Mouse (Mus musculus): ENCODE results near the gene Il7r.
"Not testable (repeated sequence)": the region's sequence is repeated elsewhere in the genome, so short reads cannot be mapped to it uniquely, and the experiment has no call there.

Gene Il7r

GRCm38 (mm10) chr15:9530076-9530475 is at the start of gene Il7r:
TSS of gene Il7r (minus strand) at chr15:9530176.
- DNase-seq (ENCODE audit: low spot score in 2 of 2) = no peak

GRCm38 (mm10) chr15:9577303-9577702 is 47.3 kb upstream of the Il7r start:
- no peak for DNase-seq (ENCODE audit: low spot score in 2 of 2)

GRCm38 (mm10) chr15:9574796-9575195 is 44.8 kb upstream of the Il7r start:
- no peak for DNase-seq (ENCODE audit: low spot score in 2 of 2)

DNA sequence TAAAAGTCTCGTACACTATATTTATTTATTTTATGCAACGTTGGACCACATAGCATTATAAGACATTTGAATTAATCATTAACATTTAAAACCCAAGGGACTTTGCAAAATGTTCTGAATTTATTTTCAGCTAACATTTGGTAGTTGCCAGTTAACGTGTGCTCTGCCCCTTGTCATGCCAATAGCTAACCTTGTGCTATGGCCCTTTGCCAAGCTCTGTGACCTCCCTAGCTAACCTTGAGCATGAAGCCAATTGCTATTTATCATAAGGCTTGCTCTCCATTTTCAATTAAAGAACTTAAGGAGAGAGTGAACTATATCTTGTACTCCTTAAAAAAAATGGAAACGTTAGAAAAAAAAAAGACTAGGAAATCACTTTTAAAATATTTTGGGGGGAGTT is 43.4 kb upstream of the Il7r start:
- no peak for DNase-seq (ENCODE audit: low spot score in 2 of 2)

DNA sequence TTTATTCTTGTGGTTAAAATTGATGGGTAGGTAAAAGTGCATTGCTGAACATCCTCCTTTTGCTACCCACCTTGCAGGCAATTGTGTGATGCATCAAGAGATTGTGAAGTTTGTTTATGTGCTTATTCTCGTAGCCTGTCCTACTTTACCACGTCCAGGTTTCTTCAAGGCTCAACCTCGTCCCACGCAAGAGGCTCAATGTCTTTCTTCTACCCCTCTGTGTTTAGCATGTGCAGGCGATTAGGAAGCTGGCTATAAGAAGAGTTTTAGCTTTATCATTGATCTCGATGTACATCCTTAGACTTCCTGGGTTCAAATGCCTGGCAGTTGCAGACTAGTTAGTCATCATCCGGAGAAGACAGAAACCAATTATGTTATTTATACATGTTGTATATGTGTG is 42.7 kb upstream of the Il7r start:
- no peak for DNase-seq (ENCODE audit: low spot score in 2 of 2)

- no peak for DNase-seq (ENCODE audit: low spot score in 2 of 2)
Measured at GRCm38 (mm10) chr15:9571896-9572295, 41.9 kb upstream of the Il7r start.

GRCm38 (mm10) chr15:9567316-9567715 is 37.3 kb upstream of the Il7r start:
- DNase-seq (ENCODE audit: low spot score in 2 of 2) = no peak

- DNase-seq (ENCODE audit: low spot score in 2 of 2) = no peak
Measured at GRCm38 (mm10) chr15:9565396-9565795, 35.4 kb upstream of the Il7r start.

DNA sequence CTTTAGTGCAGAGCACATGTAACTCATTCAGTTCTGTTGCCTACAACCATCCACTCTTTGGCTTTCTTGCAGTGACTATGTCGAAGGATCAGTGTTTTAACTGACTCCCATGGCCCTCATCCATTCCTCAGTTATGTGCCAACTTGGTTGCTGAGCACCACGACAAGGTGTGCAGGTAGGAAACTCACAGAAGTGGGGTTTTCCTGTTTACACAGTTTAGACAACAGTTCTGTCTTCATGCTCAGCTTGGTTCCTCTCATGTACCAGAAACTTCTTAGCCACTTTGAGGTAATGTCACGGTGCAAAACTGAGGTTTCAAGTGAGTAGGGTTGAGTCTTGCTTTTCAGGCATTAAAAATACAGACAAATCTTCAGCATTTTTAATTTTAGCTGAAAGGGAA is 34.2 kb upstream of the Il7r start:
- no peak for DNase-seq (ENCODE audit: low spot score in 2 of 2)

DNA sequence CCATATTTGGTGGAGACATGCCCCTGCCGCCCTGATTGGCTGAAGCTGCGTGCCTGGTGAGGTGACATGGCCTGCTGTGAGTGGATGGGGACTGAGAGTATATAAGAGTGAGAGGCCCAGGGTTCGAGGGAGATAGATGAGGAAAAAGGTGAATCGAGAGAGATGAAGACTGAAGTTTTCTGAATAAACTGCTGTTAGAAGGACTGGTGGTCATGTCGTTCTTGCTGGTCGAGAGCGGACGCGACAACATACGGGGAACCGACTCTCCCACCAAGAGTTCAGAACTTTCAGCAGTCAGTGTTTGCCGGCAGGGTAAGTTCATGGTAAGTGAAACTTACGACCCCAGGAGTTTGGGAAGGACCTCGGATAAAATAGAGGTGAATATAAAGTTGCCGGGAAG is 27.3 kb upstream of the Il7r start:
- DNase-seq (ENCODE audit: low spot score in 2 of 2) = not testable (repeated sequence)

DNA sequence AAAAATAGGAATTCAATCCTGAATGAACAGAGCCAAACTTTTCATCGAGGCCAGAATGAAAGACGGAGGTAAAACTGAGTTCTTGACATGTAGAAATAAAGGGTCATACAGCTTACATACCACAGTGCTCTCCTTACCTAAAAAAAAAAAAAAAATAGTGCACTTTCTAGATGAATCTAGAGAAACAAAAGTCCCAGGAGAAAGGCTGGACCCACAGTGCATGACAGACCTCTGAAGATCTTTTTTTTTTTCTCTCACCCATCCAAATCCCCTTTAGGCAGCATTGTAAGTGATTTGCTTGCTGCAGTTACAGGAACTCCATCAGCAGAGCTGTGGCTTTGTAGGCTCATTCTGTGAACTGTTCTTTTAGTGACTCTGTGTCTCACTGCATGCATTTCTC is 19.0 kb upstream of the Il7r start:
- no peak for DNase-seq (ENCODE audit: low spot score in 2 of 2)

DNA sequence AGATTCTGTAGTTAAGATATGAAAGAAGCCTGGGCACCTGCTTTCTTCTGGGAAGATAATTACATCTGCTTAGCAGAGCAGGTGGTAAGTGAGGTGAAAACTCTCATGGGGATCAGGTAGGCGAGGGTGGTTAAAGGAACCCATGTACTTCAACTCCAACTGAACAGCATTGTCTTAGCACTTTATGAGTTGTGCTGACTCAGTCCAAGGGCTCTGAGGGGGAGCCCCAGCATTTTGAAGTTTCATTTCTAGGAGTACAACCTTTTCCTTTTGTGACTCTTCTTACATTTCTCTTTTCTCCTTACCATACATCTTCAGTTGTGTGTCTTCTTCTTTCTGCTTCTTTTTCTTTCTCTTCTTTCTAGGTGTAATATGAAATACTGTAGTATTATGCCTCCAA is 5.2 kb upstream of the Il7r start:
- DNase-seq (ENCODE audit: low spot score in 2 of 2) = no peak

DNA sequence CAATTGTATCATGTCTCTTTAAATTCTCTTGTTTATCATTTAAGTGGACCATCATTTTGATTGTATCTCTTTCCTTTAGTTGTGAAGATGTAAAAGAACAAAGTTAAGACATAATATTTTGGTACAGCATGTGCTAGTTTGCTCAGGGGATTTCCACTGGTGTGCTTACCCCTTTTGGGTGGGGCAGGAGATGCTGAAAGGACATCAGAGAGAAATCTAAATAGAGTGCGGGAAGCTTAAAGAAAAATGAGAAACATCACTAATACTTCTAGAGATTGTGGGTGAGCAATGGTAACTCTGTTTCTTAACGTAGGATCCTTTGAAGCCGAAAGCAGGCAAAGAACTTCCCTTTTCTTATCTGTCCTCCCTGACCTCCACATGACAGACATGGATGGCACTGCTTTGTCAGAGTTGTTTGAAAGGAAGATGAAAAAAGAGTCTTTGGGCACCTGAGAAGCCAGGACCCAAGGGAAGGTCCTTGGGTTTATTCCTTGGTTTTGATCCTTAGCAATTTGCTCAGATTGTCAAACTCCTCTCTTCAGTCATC is 3.5 kb upstream of the Il7r start:
- DNase-seq (ENCODE audit: low spot score in 2 of 2) = no peak

DNA sequence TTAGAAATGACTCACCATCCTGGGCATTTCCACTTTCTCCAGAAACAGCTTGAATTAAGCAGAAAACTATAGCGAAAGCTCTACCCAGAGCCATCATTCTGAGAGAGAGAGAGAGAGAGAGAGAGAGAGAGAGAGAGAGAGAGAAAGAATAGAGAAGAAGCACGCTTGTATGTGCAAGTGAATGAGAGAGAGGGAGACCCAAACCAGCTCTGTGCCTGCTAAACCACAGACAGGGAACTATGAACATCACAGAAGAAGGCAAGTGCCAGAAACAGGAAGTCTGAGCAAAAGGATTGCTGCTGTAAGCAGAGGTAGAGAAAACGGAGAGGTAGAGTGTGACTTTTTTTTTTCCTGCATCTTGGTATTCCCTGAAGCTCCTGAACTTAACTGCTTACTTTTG is 330 bp downstream of the Il7r start:
- DNase-seq (ENCODE audit: low spot score in 2 of 2) = no peak

DNA sequence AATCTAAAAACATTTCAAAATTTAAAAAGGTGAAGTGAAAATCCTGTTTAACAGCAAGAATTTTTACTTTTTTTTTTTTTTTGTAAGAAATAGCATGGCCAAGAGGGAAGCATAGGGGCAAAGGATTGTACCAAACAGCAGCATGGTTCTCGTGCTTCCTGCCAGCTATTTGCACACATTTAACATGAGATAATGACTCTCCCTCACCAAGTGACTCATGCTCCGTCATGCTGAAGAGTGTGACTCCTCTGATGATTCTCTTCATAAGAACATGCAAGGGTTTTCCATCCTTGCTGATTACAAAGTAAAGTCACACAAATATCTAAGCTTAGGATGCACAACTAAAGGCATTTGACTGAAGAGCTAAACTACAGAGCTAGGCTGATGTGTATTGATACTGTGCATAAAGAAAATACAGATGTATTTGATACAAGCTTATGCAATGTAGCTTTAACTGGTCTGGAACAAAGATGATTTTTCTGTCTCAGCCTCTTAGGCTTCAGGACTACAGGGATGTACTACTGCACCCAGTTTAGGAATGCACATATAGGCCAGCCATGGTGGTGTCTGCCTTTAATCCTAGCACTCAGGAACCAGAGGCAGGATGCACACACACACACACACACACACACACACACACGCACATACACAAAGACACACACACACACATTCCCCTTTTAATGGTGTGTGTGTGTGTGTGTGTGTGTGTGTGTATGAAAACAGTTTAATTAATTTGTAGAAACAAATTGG is 1.6 kb downstream of the Il7r start:
- no peak for DNase-seq (ENCODE audit: low spot score in 2 of 2)

DNA sequence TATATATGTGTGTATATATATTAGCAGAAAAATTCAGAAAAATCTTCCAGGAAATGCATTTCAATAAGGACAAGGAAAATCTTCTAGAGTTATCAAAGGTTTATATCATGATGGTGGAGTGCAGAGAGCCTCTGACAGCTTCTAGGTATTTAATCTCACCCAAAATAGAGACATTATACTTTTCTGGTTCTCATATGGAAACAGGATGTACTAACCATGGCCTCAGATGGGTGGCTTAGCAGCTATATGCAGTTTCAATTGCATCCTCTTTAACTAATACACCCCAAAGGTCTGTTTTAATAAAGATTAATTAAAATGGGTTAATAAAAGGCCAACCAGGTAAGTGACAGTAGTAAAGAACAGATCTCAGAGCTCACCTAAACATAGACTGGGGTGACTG is 3.6 kb downstream of the Il7r start:
- DNase-seq (ENCODE audit: low spot score in 2 of 2) = no peak

GRCm38 (mm10) chr15:9524907-9525306 is 5.1 kb downstream of the Il7r start:
- DNase-seq (ENCODE audit: low spot score in 2 of 2) = no peak

DNA sequence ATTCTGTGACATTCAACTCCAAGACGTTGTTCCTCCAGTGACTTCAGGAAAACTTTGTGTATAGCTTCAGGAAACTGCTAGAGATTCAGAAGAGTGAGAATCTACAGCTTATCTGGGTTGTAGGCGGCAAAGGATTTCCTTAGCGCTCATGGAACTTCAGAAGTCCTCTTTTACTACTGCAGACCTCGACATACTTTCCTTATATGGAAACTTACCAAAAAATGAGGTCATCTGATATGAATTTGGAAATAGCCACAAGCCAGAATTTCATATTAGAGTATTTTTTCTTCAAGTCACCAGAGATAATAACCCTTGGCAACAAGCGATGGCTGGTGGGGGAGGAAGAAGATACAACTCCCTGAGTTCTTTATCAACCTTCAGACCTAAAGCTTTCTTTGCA is 6.0 kb downstream of the Il7r start:
- no peak for DNase-seq (ENCODE audit: low spot score in 2 of 2)

GRCm38 (mm10) chr15:9523059-9523458 is 6.9 kb downstream of the Il7r start:
- DNase-seq (ENCODE audit: low spot score in 2 of 2) = no peak

GRCm38 (mm10) chr15:9492077-9492476 is 37.9 kb downstream of the Il7r start:
- no peak for DNase-seq (ENCODE audit: low spot score in 2 of 2)

DNA sequence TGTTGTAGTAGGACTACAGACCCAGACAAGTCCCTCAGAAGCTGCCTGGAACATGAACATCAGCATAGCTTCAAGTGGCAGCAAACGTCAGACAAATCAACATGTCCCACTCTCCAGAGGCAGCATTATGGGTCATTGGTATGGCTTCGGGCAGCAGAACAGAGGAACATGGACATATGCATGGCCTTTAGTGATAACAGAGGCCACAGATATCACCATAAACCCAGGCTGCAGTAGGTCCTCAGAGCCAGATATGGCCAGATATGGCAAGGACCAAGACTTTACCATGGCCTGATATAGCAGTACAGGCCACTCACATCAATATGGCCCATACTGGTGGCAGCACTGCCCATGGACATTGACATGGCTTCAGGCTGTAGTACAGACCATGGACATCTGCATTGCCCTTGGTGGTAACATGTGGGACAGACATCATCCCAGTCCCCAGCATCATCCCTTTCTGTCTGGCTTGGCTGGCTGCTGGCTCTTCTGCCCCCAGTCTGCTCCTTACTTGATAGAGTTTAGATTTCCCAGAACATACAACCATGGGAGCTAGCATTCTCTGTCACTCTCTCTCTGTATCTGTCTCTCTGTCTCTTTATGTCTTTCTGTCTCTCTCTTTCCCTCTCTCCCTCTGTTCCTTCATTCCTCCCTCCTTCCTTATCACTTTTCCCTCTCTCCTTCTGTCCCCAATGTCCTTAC is 40.4 kb downstream of the Il7r start:
- DNase-seq (ENCODE audit: low spot score in 2 of 2) = no peak

GRCm38 (mm10) chr15:9473188-9473587 is 56.8 kb downstream of the Il7r start:
- no peak for DNase-seq (ENCODE audit: low spot score in 2 of 2)

DNA sequence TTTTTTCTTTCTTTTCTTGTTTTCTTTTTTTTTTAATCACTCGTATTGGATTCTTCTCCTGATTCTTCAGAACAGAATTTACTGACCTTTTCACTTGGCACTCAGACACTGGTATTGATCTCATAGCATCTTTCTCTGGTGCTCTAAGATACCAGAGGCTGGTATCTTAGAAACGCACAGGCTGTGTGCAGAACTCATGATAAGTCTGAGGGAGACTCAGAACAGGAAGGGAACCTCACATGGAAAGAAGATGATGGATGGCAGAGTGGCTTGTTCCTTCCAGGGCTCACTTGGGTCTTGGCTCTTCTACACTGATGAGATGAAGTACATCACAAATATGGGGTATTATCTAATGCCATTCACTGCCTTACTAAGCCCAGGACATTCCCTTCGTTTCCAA is 57.4 kb downstream of the Il7r start:
- DNase-seq (ENCODE audit: low spot score in 2 of 2) = no peak
